Mouse (Mus musculus) cortical plate, adult 2 months (tissue): ENCODE measurements around the gene Dnal1. TPM values are rescaled to one million over a fixed set of nuclear protein-coding genes. Genes with fewer than 3 reads are reported as not detected.

Experiments
- H3K27ac ChIP-seq: fragments of 200-500 bp; 2 replicates; pipeline ENCODE4 v1.5.1; 2012; ENCODE audit warnings: low read length, control low read depth, inconsistent platforms; ENCODE audit not compliant: insufficient read depth
- H3K4me1 ChIP-seq: fragments of 200-500 bp; 2 replicates; pipeline ENCODE4 v1.6.1; 2011; ENCODE audit warnings: low read length; ENCODE audit not compliant: control insufficient read depth, insufficient read depth
- H3K4me3 ChIP-seq: fragments of 200-500 bp; 2 replicates; pipeline ENCODE4 v1.5.1; 2011; ENCODE audit warnings: mild to moderate bottlenecking, low read length, control low read depth; ENCODE audit not compliant: insufficient read depth
- CTCF ChIP-seq: fragments of 200-500 bp; IDR thresholded peaks from 2 replicates; pipeline ENCODE4 v1.5.1; 2011; ENCODE audit warnings: mild to moderate bottlenecking, control low read depth, low read length; ENCODE audit not compliant: insufficient read depth; ENCODE audit errors: extremely low read depth
- POLR2A ChIP-seq: fragments of 200-500 bp; IDR thresholded peaks from 2 replicates; pipeline ENCODE4 v1.6.1; 2011; ENCODE audit warnings: mild to moderate bottlenecking, low read length, control low read depth; ENCODE audit not compliant: insufficient read depth; ENCODE audit errors: extremely low read depth
- polyA plus RNA-seq: library from polyadenylated mRNA; depleted of rRNA; stranded (reverse); fragments of >200 nt; gene quantifications from 2 replicates; pipeline ENCODE4 v1.2.3, GENCODE M21; 2012

Dnal1 gene
- polyA plus RNA-seq, 1 experiment, result 48.0 TPM

DNA sequence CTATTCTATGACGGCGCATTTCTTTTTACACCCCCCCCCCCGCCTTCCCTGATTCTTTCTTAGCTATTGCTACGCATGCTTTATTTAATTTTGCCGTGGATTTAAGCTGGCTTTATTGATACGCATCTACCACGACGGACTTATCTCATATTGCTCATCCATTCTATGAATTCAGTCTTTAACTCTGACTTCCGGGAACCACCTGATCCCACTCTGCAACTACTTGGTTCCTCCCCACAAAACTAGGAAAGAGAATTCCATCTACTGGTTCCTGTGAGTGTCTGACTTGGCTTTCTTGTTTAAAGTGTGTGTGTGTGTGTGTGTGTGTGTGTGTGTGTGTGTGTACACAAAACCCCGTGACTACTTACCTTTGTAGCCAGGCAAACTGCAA, 34.5 kb downstream of the Dnal1 start:
- peak overlapping the region; percentile 65 for H3K4me3 ChIP-seq
- no peaks in the 10 kb centered on the region; the same call in 1 of the 2 replicates for H3K4me1 ChIP-seq
- TF ChIP-seq POLR2A, result no peak
- no peak for TF ChIP-seq CTCF
- peak overlapping the region; percentile 35; the same call in 1 of the 2 replicates for H3K27ac ChIP-seq

DNA sequence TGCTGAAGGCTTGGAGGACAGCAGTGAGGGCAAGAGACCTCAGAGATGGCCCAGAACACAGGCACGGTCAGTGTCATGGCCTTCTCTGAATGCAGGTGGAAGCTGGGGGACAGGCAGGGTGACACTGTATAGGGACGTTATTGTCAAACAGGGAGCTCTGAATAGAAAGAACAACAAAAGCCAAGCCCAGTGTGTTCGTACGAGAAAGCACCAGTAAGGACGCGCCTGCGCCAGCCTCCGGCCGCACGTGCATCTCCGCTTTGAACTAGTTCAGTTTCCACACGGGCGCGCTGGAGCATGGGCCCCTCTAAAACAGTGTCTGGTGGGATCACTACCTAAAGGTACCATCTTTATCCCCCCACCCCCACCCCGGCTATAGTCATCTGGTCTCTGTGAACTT, 35.8 kb downstream of the Dnal1 start:
- TF ChIP-seq POLR2A (no peak), CTCF (no peak)
- Histone ChIP-seq H3K27ac (no peak overlapping the region), H3K4me1 (no peaks in the 10 kb centered on the region; the same call in 1 of the 2 replicates), H3K4me3 (no peak overlapping the region)

DNA sequence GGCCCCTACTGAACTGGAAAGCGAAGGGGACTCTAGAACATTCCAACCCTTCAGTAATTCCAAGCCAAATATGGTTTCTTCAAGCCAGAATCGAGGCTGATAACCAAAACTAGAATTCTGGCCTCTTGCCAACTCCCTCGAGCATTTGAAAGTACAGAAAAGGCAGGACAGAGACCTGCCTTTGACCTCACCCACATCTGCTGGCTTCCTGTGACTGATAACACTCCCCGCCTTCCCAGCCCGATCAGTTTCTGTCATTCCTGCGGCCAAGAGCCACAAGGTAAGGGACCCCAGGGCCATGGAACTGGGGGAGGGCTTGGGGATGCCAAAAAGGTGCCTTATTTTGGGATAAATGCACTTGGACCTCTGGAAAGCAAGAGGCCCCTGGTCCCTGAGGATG, 36.8 kb downstream of the Dnal1 start:
- no peak for TF ChIP-seq POLR2A
- TF ChIP-seq CTCF, result no peak
- H3K27ac ChIP-seq, result no peak overlapping the region
- no peak overlapping the region for H3K4me3 ChIP-seq
- no peaks in the 10 kb centered on the region; the same call in 1 of the 2 replicates for H3K4me1 ChIP-seq

DNA sequence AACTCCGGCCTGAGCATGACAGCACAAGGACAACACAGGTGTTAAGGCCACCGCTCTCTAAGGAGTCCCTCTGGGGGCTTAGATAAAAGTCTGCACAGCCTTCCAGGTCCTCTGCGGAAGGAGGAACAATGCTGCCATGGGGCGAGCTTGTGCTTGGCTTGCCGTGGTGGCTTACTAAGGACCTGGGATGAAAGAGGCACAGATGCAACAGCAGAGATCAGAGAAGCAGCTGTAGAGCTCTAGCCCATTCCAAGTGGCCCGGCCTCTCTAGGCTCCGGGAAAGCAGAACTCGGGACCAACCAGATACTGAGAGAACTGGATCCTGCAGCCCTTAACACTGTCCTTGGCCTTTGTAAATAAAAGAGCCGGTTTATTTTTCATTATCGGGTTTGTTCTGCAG, 37.7 kb downstream of the Dnal1 start:
- no peak for TF ChIP-seq CTCF
- H3K4me3 ChIP-seq, result no peak overlapping the region
- no peak overlapping the region for H3K27ac ChIP-seq
- H3K4me1 ChIP-seq, result no peaks in the 10 kb centered on the region; the same call in 1 of the 2 replicates

DNA sequence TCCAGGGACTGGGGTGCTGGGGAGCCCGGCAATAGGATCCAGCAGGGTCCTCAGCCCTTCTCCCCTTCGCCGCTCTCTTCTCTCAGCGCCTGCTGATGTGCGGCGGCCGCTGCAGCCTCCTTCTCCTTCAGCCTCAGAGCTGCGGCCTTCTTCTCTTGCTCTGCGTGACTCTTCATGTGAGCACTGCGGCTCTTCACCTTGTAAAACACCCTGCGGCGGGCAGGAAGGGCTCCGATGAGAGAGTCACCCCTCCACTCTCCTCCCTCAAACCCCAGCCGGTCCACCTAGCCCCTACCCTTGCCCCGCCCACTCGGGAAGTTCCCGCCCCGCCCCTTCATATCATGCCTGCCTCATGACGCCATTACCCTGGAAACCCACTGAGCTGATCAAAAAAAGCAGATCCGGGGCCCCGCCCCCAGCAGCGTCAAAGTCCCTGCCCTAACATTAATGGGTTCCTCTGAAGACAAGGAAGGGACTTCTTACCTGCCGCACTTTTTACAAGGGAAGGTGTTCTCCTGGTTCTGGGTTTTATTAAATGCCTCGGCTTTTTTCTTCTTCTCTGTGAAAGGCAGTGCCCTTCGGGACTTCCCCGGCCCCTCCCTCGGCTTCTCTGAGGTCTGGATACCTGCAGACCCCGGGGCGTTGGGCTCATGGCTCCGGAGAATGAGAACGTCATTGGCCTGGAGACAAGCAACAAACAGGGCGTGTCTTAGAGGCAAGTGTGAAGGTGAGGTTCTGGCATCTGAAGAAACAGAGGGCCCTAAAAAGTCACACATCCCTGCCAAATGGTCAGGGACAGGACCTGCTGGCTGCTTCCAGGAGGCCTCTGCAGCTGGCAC, 38.4 kb downstream of the Dnal1 start:
- no peak overlapping the region for H3K27ac ChIP-seq
- TF ChIP-seq CTCF (no peak), POLR2A (no peak)
- H3K4me3 ChIP-seq, result no peak overlapping the region
- no peaks in the 10 kb centered on the region; the same call in 1 of the 2 replicates for H3K4me1 ChIP-seq

DNA sequence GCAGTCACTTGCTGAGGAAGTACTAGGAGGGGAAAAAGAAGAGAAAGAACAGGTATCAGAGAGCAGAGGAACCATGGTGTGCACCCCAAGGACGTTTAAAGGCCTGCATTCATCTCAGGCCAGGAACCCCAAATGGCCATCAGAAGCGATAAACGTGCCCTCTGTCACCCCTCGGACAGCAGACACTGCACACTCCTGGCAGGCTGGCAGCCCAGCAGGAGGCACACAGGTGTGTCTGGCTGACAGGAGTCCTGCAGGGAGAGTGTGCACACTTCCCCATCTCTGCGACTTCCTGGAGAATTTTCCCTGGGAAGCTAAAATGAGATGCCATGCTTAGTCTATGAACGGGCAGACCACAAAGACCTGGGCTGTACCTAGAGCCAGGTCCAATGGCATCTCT, 39.2 kb downstream of the Dnal1 start:
- no peaks in the 10 kb centered on the region; the same call in 1 of the 2 replicates for H3K4me1 ChIP-seq
- TF ChIP-seq CTCF, result no peak
- TF ChIP-seq POLR2A, result no peak
- H3K4me3 ChIP-seq, result no peak overlapping the region
- H3K27ac ChIP-seq, result no peak overlapping the region

DNA sequence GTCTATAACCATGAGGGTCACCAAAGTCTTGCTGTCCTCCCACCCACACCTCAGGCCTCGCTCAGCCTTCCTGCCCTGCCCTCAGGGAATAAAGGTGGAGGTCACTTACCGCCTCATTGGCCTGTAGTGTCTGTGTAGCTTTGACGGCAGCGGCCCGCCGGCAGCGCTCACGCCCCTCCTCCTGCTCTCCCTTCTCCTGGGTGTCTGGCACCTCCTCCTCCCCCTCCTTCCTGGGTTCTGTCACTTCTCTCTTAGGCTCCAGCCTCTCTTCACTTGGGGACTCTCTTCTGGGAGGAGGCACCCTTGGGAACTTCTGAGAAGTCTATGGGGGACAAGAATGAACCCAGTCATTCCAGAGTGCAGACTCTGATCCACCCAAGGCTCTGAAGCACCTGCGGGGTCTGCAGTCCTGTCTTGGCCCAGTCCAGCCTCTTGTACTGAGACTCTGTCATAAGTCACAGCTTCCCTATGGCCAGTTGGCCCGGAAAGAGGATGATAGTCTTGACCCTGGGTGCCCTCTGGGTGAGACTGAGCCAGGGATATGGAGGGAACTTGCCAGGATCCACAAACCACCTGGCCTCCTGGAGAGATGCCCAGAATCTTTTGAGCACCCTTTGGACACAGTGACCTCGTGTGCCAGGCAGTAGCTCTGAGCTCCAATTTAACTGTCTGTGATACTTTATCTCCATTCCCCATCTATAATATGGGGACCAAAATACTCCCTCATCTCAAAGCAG, 40.8 kb downstream of the Dnal1 start:
- H3K27ac ChIP-seq, result no peak overlapping the region
- TF ChIP-seq POLR2A (no peak), CTCF (no peak)
- H3K4me3 ChIP-seq, result no peak overlapping the region
- H3K4me1 ChIP-seq, result no peaks in the 10 kb centered on the region; the same call in 1 of the 2 replicates

DNA sequence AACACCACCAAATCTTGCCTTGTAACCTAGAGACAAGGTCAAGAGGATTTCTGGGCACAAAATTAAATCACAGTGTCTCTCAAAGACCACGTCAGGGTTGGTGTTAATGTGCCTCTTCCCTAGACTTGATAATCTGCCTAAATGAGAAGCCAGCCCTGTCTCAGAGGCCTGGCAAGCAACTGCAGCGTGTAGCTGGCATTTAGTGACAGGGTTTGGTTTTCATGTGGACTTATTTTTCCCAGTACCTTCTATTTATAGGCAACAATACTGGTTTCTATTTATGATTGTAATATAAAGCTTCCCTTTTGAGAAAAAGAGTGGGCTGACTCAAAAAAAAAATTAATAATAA, 41.3 kb downstream of the Dnal1 start:
- no peak overlapping the region for H3K27ac ChIP-seq

DNA sequence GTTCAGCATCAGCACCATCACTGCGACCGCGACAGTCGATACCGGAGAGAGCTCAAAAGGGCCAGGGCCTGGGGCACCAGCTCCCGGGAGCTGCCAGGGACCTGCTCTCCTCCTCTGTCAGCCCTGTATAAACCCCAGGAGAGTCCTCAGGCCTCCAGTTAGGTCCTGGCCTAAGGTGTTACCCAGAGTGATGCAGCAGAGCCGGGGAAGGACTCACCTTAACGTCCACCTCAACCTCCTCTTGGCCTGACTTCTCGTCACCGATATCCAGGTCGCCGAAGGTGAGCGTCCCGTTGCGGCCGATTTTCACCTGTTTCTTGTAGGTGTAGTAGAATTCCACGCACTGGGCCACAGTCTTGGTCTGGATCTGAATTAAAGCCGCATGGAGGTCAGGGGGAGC, 42.0 kb downstream of the Dnal1 start:
- TF ChIP-seq CTCF (no peak), POLR2A (no peak)
- no peaks in the 10 kb centered on the region; the same call in 1 of the 2 replicates for H3K4me1 ChIP-seq
- H3K27ac ChIP-seq, result no peak overlapping the region
- no peak overlapping the region for H3K4me3 ChIP-seq

More for the DNA sequence above, 41.3 kb downstream of the Dnal1 start:
- Histone ChIP-seq H3K4me3 (no peak overlapping the region), H3K4me1 (no peaks in the 10 kb centered on the region; the same call in 1 of the 2 replicates)
- no peak for TF ChIP-seq POLR2A
- TF ChIP-seq CTCF, result no peak
